Mouse (Mus musculus) embryonic facial prominence, embryonic 11.5 days (tissue): ENCODE results near the gene Rgs7bp. TPM values are rescaled to one million over a fixed set of nuclear protein-coding genes. Genes with fewer than 3 reads are reported as not detected.

Experiments used
- ATAC-seq: fragments of 200-750 bp; cut with Nextera tagmentation; replicated peaks from 2 replicates; pipeline ENCODE4 v1.8.0; 2017; ENCODE audit warnings: low read depth; ENCODE audit not compliant: insufficient number of reproducible peaks, low FRiP score, low TSS enrichment
- DNase-seq: peaks from one replicate; pipeline ENCODE4 v3.0.0-alpha.2; 2015; ENCODE audit warnings: low spot score
- H3K27ac ChIP-seq: fragments of 300-500 bp; sonication (generic); replicated peaks from 2 replicates; pipeline ENCODE4 v1.5.1; 2014; ENCODE audit warnings: mild to moderate bottlenecking, low read depth, low read length, control low read depth
- H3K27me3 ChIP-seq: fragments of 300-500 bp; sonication (generic); 2 replicates; pipeline ENCODE4 v1.6.1; 2014; ENCODE audit warnings: mild to moderate bottlenecking, low read length, moderate library complexity, mixed read lengths; ENCODE audit not compliant: control insufficient read depth, insufficient read depth
- H3K36me3 ChIP-seq: fragments of 300-500 bp; sonication (generic); replicated peaks from 2 replicates; pipeline ENCODE4 v1.6.1; 2014; ENCODE audit warnings: low read depth, mild to moderate bottlenecking, low read length, moderate library complexity, mixed read lengths; ENCODE audit not compliant: control insufficient read depth, insufficient read depth
- H3K4me1 ChIP-seq: fragments of 300-500 bp; sonication (generic); 2 replicates; pipeline ENCODE4 v1.6.1; 2014; ENCODE audit warnings: low read length, mixed read lengths; ENCODE audit not compliant: control insufficient read depth, insufficient read depth
- H3K4me2 ChIP-seq: fragments of 300-500 bp; sonication (generic); 2 replicates; pipeline ENCODE4 v1.6.1; 2014; ENCODE audit warnings: low read depth, mild to moderate bottlenecking, control low read depth, low read length, moderate library complexity
- H3K4me3 ChIP-seq: fragments of 300-500 bp; sonication (generic); 2 replicates; pipeline ENCODE4 v1.5.1; 2014; ENCODE audit warnings: low read depth, low read length, control low read depth
- H3K9ac ChIP-seq: fragments of 300-500 bp; sonication (generic); replicated peaks from 2 replicates; pipeline ENCODE4 v1.6.1; 2014; ENCODE audit warnings: mild to moderate bottlenecking, control low read depth, low read length
- H3K9me3 ChIP-seq: fragments of 300-500 bp; sonication (generic); replicated peaks from 2 replicates; pipeline ENCODE4 v1.6.1; 2016; ENCODE audit warnings: mild to moderate bottlenecking, low read length, inconsistent platforms, mixed read lengths; ENCODE audit not compliant: control insufficient read depth
- WGBS: fragments of 180-500 bp; shearing (Covaris S2); extraction: QIAGEN DNeasy Blood & Tissue Kit; methylation state at CpG from one replicate; pipeline ENCODE4 v1.1.7; 2014; 5-methylcytosine and 5-hydroxymethylcytosine counted together
- polyA plus RNA-seq: library from polyadenylated mRNA; unstranded; fragments of >200 nt; fragmentation: Nextera tagmentation; extraction: Ambion mirVana; gene quantifications from 2 replicates; pipeline ENCODE4 v1.2.1, GENCODE M21; 2014

The Rgs7bp gene
- polyA plus RNA-seq, result 1.7 and 1.9 TPM in 2 replicates

DNA sequence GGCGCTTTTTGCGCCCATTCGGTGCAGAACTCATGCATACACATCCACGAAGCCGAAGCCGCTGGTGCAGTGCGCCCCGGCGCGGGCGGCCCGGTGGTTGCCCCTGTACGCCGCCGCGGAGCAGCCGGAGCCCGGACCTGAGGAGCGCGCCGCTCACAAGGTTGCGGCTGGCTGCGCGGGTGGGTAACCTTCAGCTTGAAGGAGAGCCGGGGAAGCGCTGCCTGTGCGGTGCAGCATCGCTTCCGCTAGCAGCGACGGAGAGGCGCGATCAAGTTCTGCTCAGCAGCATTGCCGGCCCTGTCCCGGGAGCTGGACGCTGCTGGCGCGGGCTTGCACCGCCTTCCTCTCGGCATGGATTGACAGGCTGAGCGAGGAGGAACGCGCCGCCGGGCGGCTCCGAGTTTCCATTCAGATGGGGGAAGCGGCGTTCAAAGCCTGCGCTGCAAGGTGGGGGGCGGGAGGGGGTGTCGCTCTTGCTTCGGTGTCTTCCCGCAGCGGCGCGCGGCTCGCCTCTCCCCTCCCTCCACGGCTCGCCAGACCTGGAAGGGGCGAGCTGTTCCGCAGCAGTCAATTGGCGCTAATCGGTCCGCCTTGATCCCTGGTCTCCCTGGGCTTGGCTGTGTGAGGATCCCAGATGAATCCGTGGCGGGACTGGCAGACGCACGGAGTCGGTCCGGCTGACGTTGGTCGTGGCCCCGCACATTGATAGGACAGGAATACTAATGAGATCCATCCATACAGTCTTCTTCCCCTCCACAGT, at the start of gene Rgs7bp:
Rgs7bp (minus strand) TSS at position 750 of the 760 bp plus-strand sequence.
- Histone ChIP-seq H3K4me1 (no peaks in the 10 kb centered on the region), H3K9ac (peak within 1 kb of the TSS; percentile 65), H3K27me3 (peaks cover 3% of the 10 kb centered on the region; the same call in 1 of the 2 replicates), H3K4me3 (peak within 1 kb of the TSS; percentile 59), H3K27ac (no peak within 1 kb of the TSS), H3K9me3 (no peaks in the 10 kb centered on the region), H3K4me2 (peak within 1 kb of the TSS; percentile 95), H3K36me3 (no peaks in the 10 kb centered on the region)
- WGBS, result under 1% methylated on average over 74 of the region's 75 CpGs
- DNase-seq (peak; percentile 77), ATAC-seq (peak; percentile 85)

DNA sequence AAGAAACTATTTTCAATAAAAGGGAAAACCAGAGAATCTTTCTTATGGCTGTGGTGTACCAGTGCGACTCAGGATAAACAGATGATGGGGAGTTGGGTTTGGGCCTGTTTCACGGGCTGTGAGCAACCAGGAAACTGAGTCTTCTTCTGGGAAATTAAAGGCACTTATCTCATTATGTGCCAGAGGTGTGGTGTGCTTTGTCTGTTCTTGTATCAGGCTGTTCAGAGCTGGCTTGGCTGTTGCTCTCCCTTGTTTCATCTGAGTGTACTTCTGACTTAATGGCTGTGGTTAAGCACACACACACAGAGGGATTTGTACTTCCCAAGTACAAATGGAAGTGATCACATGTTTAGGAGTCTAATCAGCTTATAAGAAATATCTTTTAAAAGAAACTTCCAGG, 49.7 kb upstream of the Rgs7bp start:
- Histone ChIP-seq H3K9ac (no peak overlapping the region), H3K4me3 (no peak overlapping the region), H3K27ac (no peak overlapping the region), H3K4me2 (no peak overlapping the region), H3K4me1 (no peaks in the 10 kb centered on the region), H3K9me3 (no peaks in the 10 kb centered on the region), H3K36me3 (no peaks in the 10 kb centered on the region), H3K27me3 (no peaks in the 10 kb centered on the region)
- WGBS, result 80% methylated on average over 2 of the region's 2 CpGs
- DNase-seq (no peak), ATAC-seq (no peak)

DNA sequence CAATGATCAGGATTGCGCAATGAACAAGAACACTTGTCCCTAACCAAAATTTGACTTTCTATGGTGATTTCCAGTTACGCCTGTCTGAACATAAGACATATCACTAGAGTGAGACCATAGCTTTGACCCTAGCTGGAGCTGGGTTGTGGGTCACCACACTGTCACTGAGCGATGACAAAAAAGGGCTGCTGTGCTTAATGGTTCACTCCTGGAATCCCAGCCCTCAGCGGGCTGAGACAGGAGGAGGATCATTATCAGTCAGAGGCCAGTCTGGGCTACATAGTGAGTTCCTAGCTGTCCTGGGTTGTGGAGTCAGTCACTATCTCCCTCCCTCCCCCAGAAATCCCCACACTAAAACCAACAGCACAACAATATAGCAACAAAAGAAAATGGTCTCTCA, 46.0 kb upstream of the Rgs7bp start:
- Histone ChIP-seq H3K9me3 (no peaks in the 10 kb centered on the region), H3K36me3 (no peaks in the 10 kb centered on the region), H3K4me3 (no peak overlapping the region), H3K27ac (no peak overlapping the region), H3K4me1 (no peaks in the 10 kb centered on the region), H3K4me2 (no peak overlapping the region), H3K9ac (no peak overlapping the region), H3K27me3 (no peaks in the 10 kb centered on the region)
- 82% methylated on average over 4 of the region's 4 CpGs for WGBS
- ATAC-seq, result no peak
- DNase-seq, result no peak

DNA sequence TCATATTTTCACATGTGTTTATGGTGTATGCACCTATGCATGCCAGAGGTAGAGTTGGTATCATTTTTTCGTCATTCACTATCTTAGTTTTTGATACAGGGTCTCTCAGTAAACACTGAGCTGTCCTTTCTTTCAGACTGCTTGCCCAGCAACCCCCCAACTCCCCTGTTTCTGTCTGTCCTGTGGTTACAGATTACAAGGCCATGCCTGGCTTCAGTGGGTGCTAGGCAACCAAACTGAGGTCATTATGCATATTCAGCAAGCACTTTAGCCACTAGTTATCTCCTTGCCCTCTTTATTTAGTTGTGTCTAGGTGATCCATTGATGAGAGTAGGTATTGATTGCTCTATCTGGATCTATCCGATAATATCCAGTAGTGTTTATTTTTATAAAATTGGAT, 41.6 kb upstream of the Rgs7bp start:
- ATAC-seq (no peak), DNase-seq (no peak)

DNA sequence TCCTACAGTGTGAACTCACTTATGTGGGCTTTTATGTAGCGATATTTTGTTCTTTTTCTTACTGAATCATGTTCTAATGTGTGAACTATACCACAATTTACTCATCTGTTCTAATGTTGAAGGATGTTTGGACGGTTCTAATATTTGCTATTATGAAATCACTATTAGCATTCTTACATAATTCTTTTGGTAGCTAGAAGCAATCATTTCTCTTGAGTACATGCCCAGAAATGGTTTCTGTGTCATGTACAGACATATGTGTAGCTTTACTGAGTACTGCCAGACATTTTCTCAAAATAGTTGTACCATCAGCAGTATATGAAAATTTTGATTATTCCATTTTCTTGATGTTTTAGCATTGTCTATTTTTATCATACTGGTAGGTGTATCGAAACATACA, 34.5 kb upstream of the Rgs7bp start:
- Histone ChIP-seq H3K4me2 (no peak overlapping the region), H3K4me1 (no peaks in the 10 kb centered on the region), H3K27ac (no peak overlapping the region), H3K36me3 (no peaks in the 10 kb centered on the region), H3K27me3 (no peaks in the 10 kb centered on the region), H3K9me3 (no peaks in the 10 kb centered on the region), H3K9ac (no peak overlapping the region), H3K4me3 (no peak overlapping the region)
- ATAC-seq, result no peak
- 90% methylated on average over 3 of the region's 3 CpGs for WGBS
- no peak for DNase-seq

More for the DNA sequence above, 41.6 kb upstream of the Rgs7bp start:
- H3K9ac ChIP-seq, result no peak overlapping the region
- no peak overlapping the region for H3K4me3 ChIP-seq
- no peaks in the 10 kb centered on the region for H3K9me3 ChIP-seq
- H3K36me3 ChIP-seq, result no peaks in the 10 kb centered on the region
- H3K27me3 ChIP-seq, result no peaks in the 10 kb centered on the region
- no peak overlapping the region for H3K27ac ChIP-seq
- H3K4me1 ChIP-seq, result no peaks in the 10 kb centered on the region
- no peak overlapping the region for H3K4me2 ChIP-seq
- 79% methylated on average over 2 of the region's 2 CpGs for WGBS

DNA sequence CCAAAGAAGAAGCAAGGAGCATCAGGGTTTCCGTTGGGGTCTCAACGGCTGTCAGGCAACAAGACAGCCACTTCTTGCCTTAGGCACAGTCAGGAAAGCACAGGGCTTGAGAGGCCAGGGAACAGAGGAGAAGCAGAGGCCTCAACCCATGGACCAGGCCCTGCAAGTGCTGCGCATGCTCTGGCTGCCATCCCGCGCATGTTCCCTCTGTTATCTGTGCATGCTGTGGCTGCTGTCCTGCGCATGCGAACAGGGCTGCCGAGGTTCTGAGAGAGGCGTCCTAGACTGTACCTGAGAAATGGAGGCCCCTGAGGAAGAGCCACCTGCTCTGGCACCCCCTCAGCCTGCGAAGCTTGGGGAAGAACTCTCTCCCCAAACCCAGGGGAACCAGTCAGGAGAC, 27.1 kb upstream of the Rgs7bp start, which contains the start of gene 4933425L06Rik:
4933425L06Rik (plus strand) TSS at position 261 of the 400 bp plus-strand sequence.
- no peaks in the 10 kb centered on the region for H3K27me3 ChIP-seq
- WGBS, result 88% methylated on average over 10 of the region's 10 CpGs
- no peak within 1 kb of the TSS for H3K27ac ChIP-seq
- H3K9ac ChIP-seq, result no peak within 1 kb of the TSS
- H3K9me3 ChIP-seq, result no peaks in the 10 kb centered on the region
- DNase-seq (no peak), ATAC-seq (no peak)
- H3K36me3 ChIP-seq, result no peaks in the 10 kb centered on the region
- no peaks in the 10 kb centered on the region for H3K4me1 ChIP-seq
- H3K4me3 ChIP-seq, result no peak within 1 kb of the TSS
- H3K4me2 ChIP-seq, result no peak within 1 kb of the TSS

DNA sequence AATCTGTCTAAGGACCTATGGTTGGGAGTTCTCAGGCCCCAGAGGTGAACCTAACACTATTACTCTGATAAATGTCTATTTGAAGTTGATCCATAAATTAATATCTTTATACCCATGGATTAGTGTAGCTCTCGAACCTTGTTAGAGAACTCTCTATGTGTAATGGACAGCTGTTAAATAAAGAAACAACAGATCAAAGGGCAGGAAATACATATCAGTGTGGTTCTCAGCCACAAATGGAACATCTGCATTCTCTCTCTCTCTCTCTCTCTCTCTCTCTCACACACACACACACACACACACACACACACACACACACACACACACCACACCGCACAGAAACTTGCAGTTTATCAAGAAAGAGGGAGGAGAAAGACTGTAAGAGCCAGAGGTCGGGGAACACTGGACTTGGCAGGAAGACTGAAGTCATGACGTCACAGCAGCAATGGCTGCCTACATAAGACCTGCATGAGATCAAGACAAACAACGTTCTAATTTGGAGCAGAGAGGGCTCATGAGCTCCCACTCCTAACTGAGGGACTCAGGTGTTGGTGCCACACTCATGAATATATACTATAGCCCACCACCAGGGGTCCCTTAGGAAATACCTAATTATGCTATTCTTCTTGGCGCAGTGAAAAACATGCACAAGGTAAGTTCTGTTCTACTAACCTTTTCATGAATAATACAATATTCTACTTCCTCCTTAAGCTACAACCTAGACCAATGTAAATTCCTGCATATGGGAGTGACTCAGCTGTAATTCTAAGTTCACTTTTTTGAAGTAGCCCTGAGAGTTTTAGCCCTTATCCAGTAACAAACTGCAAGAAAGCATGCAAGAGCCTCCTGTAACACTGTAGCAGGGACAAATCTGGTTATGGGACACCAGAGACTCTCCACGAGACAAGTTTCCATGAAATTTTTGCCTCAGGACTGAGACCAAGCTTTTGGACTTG, 12.4 kb upstream of the Rgs7bp start:
- no peak for ATAC-seq
- Histone ChIP-seq H3K27ac (no peak overlapping the region), H3K4me2 (no peak overlapping the region), H3K9me3 (no peaks in the 10 kb centered on the region), H3K27me3 (no peaks in the 10 kb centered on the region), H3K9ac (no peak overlapping the region), H3K4me3 (no peak overlapping the region), H3K4me1 (no peaks in the 10 kb centered on the region), H3K36me3 (no peaks in the 10 kb centered on the region)
- WGBS, result 69% methylated on average over 7 of the region's 7 CpGs
- DNase-seq, result no peak

GRCm38 (mm10) chr13:105066119-105066518, 11.4 kb upstream of the Rgs7bp start:
- H3K4me1 ChIP-seq, result no peaks in the 10 kb centered on the region
- DNase-seq, result no peak

More at GRCm38 (mm10) chr13:105066119-105066518, 11.4 kb upstream of the Rgs7bp start:
- no peak overlapping the region for H3K27ac ChIP-seq
- ATAC-seq, result no peak
- H3K9me3 ChIP-seq, result no peaks in the 10 kb centered on the region
- no peak overlapping the region for H3K9ac ChIP-seq
- no peak overlapping the region for H3K4me2 ChIP-seq
- H3K4me3 ChIP-seq, result no peak overlapping the region
- H3K27me3 ChIP-seq, result no peaks in the 10 kb centered on the region
- no peaks in the 10 kb centered on the region for H3K36me3 ChIP-seq
